Mouse (Mus musculus) E14TG2a.4 (cell line): Measurements from ENCODE around the gene Syt12.

Experiments used
- CTCF ChIP-seq: conservative IDR thresholded peaks from 2 replicates; pipeline ENCODE4 v1.5.1; 2014; ENCODE audit warnings: low read length
- NANOG ChIP-seq: IDR thresholded peaks from 2 replicates; pipeline ENCODE4 v1.6.1; 2014; ENCODE audit warnings: borderline replicate concordance, low read length, mixed read lengths

GRCm38 (mm10) chr19:4485006-4485405 lies 7.8 kb upstream of the Syt12 start:
- TF ChIP-seq CTCF (no peak), NANOG (no peak)
